Mouse (Mus musculus): ENCODE measurements around the gene Gramd1c. TPM values are rescaled to one million over a fixed set of nuclear protein-coding genes. Genes with fewer than 3 reads are reported as not detected.

Gene Gramd1c
- polyA plus RNA-seq, 1 experiment from 2014 or later = 3.0 TPM

DNA sequence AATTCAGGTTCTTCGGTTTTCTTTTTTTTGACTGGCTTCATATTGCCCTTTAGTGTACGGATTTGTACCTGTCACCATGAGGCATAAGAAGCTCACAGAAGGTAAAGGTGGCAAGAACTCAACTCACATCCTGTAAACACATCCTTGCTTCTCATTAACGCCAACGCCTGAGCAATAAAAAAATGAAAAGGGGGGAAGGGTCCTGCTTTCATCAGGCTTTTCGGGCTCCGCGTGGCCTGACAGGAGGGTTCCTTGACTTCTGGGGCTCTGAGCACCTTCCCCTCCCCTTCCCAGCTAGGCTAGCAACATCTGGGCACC, 84.2 kb downstream of the Gramd1c start:
- no peak; the same call in 1 of the 2 replicates for ATAC-seq (ENCODE audit: low FRiP score)
- peak overlapping the region; percentile 63 for H3K9ac ChIP-seq (replicated peaks)
- peak overlapping the region; percentile 75 for H3K4me3 ChIP-seq (replicated peaks)
- H3K9me3 ChIP-seq (replicated peaks) = no peaks in the 10 kb centered on the region
- WGBS = 15% methylated on average over 7 of the region's 7 CpGs
- H3K4me1 ChIP-seq = peaks cover 9% of the 10 kb centered on the region; the same call in 1 of the 2 replicates
- H3K27ac ChIP-seq (replicated peaks) = no peak overlapping the region
- no peaks in the 10 kb centered on the region for H3K36me3 ChIP-seq
- H3K27me3 ChIP-seq (replicated peaks) = peaks cover 3% of the 10 kb centered on the region; the same call in 1 of the 2 replicates
- H3K4me2 ChIP-seq = peak overlapping the region; percentile 99

DNA sequence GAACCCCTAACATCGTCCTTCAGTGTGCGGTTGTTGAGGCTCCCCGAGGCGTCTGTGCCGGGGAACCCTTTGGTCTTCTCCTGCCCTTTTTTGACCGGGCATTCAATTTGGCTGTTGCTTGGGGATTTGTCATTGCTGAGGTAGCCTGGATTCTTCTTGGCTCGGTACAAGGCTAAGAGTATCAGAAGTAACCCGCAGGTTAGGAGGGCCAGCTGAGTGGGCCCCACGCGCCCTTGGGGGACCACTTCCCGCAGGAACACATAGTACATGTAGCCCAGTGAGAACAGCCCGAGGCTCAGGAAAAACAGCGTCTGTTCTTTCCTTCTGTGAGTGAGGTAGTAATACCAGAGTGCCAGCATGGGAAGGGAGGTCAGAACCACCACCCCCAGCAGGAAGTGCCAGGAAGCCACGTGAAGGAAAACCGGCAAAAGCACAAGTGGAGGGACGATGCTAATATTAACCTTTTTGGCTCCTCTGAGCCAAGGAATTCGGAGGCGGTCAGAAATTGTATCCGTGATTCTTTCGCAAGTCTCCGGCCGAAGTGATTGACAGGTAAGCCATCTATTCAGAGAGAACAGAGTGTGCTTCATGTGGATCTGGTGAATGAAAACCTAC, 89.4 kb downstream of the Gramd1c start:
- no peak for ATAC-seq (ENCODE audit: low FRiP score)
- WGBS = 90% methylated on average over 22 of the region's 22 CpGs
- H3K9ac ChIP-seq (replicated peaks) = no peak overlapping the region
- H3K9me3 ChIP-seq (replicated peaks) = no peaks in the 10 kb centered on the region
- H3K36me3 ChIP-seq = peaks cover 4% of the 10 kb centered on the region; the same call in 1 of the 2 replicates
- H3K4me1 ChIP-seq = peaks cover under 1% of the 10 kb centered on the region; the same call in 1 of the 2 replicates
- no peak overlapping the region for H3K4me2 ChIP-seq
- H3K4me3 ChIP-seq (replicated peaks) = no peak overlapping the region
- no peak overlapping the region for H3K27ac ChIP-seq (replicated peaks)
- no peaks in the 10 kb centered on the region; the same call in 1 of the 2 replicates for H3K27me3 ChIP-seq (replicated peaks)

DNA sequence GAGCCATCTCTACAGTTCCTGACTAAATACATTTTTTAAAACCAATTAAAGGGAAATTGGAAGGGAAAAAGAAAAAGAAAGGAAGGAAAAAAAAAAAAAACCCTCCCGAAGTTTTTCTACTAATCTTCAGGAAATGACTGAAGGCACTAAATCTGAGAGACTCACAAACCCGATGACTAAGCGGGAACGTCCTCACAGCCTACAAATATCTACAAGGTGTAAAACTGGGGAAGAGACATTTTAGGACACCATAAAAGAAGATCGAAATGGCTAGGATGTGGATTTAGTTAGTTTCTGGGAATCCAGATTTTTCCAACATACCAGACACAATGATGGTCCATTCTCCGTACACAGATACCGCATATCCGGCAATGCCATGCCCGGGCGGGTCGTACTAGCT, 90.0 kb downstream of the Gramd1c start:
- no peak for ATAC-seq (ENCODE audit: low FRiP score)
- Histone ChIP-seq H3K9me3 (replicated peaks) (no peaks in the 10 kb centered on the region), H3K4me2 (no peak overlapping the region), H3K27me3 (replicated peaks) (no peaks in the 10 kb centered on the region; the same call in 1 of the 2 replicates), H3K4me1 (no peaks in the 10 kb centered on the region), H3K9ac (replicated peaks) (no peak overlapping the region), H3K36me3 (peaks cover 8% of the 10 kb centered on the region; the same call in 1 of the 2 replicates), H3K4me3 (replicated peaks) (no peak overlapping the region), H3K27ac (replicated peaks) (no peak overlapping the region)
- WGBS = 91% methylated on average over 11 of the region's 11 CpGs

DNA sequence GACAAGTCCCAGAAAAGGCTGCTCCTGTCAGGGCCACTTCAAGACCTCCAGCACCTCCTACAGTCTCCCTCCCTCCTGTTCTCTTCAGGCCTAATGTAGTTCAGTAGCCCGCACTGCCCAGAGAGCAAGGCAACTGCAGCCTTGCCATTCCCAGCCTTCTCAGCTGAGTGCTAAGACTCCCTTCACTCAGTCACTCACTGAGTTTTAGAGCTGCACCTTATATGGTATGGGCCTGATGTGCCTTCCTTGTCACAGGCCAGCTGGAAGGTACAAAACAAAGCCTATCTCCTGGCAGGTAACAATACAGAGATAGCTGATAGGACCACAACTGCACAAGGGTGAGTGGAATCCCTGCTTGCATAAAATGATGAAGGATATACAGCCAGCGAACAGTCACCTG, 90.8 kb downstream of the Gramd1c start:
- Histone ChIP-seq H3K4me1 (no peaks in the 10 kb centered on the region), H3K4me2 (no peak overlapping the region), H3K36me3 (peaks cover 8% of the 10 kb centered on the region; the same call in 1 of the 2 replicates), H3K9ac (replicated peaks) (no peak overlapping the region), H3K9me3 (replicated peaks) (no peaks in the 10 kb centered on the region), H3K27ac (replicated peaks) (no peak overlapping the region), H3K27me3 (replicated peaks) (no peaks in the 10 kb centered on the region; the same call in 1 of the 2 replicates), H3K4me3 (replicated peaks) (no peak overlapping the region)
- ATAC-seq (ENCODE audit: low FRiP score) = no peak
- WGBS = 97% methylated on average over 2 of the region's 2 CpGs

- WGBS = 92% methylated on average over 9 of the region's 9 CpGs
- H3K4me2 ChIP-seq = no peak overlapping the region
Measured at GRCm38 (mm10) chr16:43971741-43972140, 91.4 kb downstream of the Gramd1c start.

GRCm38 (mm10) chr16:43971189-43971588, 92.0 kb downstream of the Gramd1c start:
- Histone ChIP-seq H3K36me3 (peaks cover 8% of the 10 kb centered on the region; the same call in 1 of the 2 replicates), H3K9me3 (replicated peaks) (no peaks in the 10 kb centered on the region), H3K4me1 (0 out of 2 replicates have a peak, but pooled peaks cover 3% of the 10 kb centered on the region), H3K27me3 (replicated peaks) (no peaks in the 10 kb centered on the region), H3K4me2 (no peak overlapping the region), H3K9ac (replicated peaks) (no peak overlapping the region), H3K27ac (replicated peaks) (no peak overlapping the region), H3K4me3 (replicated peaks) (no peak overlapping the region)
- no peak for ATAC-seq (ENCODE audit: low FRiP score)
- WGBS = 95% methylated on average over 11 of the region's 11 CpGs

More at GRCm38 (mm10) chr16:43971741-43972140, 91.4 kb downstream of the Gramd1c start:
- Histone ChIP-seq H3K4me3 (replicated peaks) (no peak overlapping the region), H3K9ac (replicated peaks) (no peak overlapping the region), H3K27ac (replicated peaks) (no peak overlapping the region), H3K4me1 (no peaks in the 10 kb centered on the region), H3K9me3 (replicated peaks) (no peaks in the 10 kb centered on the region), H3K36me3 (peaks cover 8% of the 10 kb centered on the region; the same call in 1 of the 2 replicates), H3K27me3 (replicated peaks) (no peaks in the 10 kb centered on the region)
- ATAC-seq (ENCODE audit: low FRiP score) = no peak

DNA sequence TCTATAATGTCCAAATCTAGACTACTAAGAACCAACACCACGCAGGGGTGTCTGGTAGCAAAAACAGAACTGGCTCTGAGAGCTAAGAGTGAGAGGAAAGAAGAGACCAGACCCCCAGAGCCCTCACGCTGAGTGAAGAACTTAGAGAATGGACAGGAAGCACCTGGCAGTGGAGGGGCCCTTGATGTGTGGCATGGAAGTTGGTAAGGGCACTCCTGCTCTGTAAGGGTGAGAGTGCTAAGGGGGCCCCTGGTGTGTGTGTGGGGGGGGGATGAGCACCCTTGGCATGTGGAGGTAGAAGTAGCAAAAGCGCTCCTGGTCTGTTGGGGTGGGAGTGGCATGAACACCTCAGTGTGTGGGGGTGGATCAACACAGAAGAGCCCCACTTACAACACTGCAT, 92.7 kb downstream of the Gramd1c start:
- H3K9ac ChIP-seq (replicated peaks) = no peak overlapping the region
- H3K27ac ChIP-seq (replicated peaks) = no peak overlapping the region
- no peaks in the 10 kb centered on the region for H3K9me3 ChIP-seq (replicated peaks)
- 0 out of 2 replicates have a peak, but pooled peaks cover 3% of the 10 kb centered on the region for H3K4me1 ChIP-seq
- H3K4me3 ChIP-seq (replicated peaks) = no peak overlapping the region
- no peaks in the 10 kb centered on the region for H3K27me3 ChIP-seq (replicated peaks)
- ATAC-seq (ENCODE audit: low FRiP score) = no peak
- 85% methylated on average over 3 of the region's 3 CpGs for WGBS
- H3K36me3 ChIP-seq = peaks cover 8% of the 10 kb centered on the region; the same call in 1 of the 2 replicates
- no peak overlapping the region for H3K4me2 ChIP-seq

DNA sequence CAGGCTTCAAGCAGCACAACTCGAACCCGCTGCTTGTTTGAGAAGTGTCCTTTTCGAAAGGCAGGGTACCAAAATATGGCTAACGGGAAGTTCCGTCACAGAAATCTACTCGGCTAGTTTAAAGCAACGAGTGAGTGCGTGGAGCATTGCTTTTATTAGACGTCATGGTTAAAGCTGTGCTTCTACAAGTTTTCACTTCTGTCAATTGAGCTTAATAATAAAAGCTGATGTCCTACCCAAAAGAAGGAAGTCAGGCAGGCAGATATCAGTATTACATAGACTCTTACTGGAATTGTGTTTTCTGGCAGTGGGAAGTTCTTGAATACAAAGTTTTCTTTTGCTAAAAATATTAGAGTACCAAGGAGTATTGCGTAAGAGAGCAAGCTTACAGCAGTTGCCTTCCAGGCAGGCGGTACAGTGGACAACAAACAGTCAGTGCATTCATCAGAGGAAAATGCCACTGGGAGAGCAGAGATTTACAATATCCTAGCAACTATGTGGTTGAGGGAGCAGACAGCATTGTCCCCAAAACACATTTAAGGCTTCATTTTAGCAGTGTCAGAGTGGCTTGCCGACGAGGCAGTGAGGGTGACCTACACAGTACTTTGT, 97.3 kb downstream of the Gramd1c start:
- Histone ChIP-seq H3K9ac (replicated peaks) (no peak overlapping the region), H3K4me2 (no peak overlapping the region), H3K4me3 (replicated peaks) (no peak overlapping the region), H3K27me3 (replicated peaks) (no peaks in the 10 kb centered on the region), H3K27ac (replicated peaks) (peak overlapping the region; percentile 37; the same call in 1 of the 2 replicates), H3K4me1 (0 out of 2 replicates have a peak, but pooled peaks cover 5% of the 10 kb centered on the region), H3K9me3 (replicated peaks) (no peaks in the 10 kb centered on the region), H3K36me3 (peaks cover 10% of the 10 kb centered on the region; the same call in 1 of the 2 replicates)
- WGBS = 67% methylated on average over 13 of the region's 13 CpGs
- ATAC-seq (ENCODE audit: low FRiP score) = no peak

DNA sequence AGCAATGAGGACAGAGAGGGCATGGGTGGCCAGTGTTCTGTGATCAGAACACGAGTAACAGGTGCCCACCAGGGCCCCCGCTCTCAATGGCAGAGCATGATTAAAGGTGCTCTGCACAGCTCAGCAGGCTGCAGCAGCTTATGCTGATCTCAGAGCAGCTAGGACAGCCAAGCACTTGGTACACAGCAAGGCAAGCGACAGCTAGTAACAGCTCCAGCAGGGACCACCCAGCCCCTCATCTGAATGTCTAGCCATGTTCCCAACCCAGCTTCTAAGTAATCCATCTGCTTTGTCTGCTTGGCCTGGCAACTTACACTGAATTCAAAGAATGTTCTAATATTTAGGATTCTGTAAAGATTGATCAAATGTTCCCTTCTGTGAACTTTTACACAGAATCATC, 99.4 kb downstream of the Gramd1c start:
- Histone ChIP-seq H3K4me2 (no peak overlapping the region), H3K27ac (replicated peaks) (no peak overlapping the region), H3K4me3 (replicated peaks) (no peak overlapping the region), H3K4me1 (0 out of 2 replicates have a peak, but pooled peaks cover 5% of the 10 kb centered on the region), H3K36me3 (peaks cover 7% of the 10 kb centered on the region; the same call in 1 of the 2 replicates), H3K9ac (replicated peaks) (no peak overlapping the region), H3K9me3 (replicated peaks) (no peaks in the 10 kb centered on the region), H3K27me3 (replicated peaks) (no peaks in the 10 kb centered on the region)
- 85% methylated on average over 3 of the region's 3 CpGs for WGBS
- no peak for ATAC-seq (ENCODE audit: low FRiP score)

DNA sequence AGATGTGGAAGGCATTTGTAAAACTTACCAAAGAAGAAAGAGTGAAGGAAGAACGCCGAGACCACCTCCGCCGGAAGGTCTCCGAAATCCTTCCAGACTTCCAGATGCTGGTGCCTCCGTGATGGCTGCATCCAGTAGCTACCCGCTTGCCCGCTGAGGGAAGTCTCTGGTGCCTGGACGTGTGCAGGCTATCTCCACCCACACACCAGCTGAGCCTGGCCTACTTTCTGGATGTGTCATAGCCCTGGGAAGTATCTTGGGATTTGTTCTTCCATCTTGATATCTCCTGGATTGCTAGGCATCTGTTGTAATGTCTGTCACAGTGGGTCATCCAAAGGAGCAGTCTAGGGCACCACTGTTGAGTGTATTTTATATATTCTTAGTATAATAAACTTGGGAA, 99.9 kb downstream of the Gramd1c start:
- H3K4me1 ChIP-seq = 0 out of 2 replicates have a peak, but pooled peaks cover 5% of the 10 kb centered on the region
- H3K27me3 ChIP-seq (replicated peaks) = no peaks in the 10 kb centered on the region
- H3K27ac ChIP-seq (replicated peaks) = no peak overlapping the region
- no peak overlapping the region for H3K4me2 ChIP-seq
- no peak overlapping the region for H3K9ac ChIP-seq (replicated peaks)
- WGBS = 92% methylated on average over 9 of the region's 9 CpGs
- peaks cover 2% of the 10 kb centered on the region; the same call in 1 of the 2 replicates for H3K36me3 ChIP-seq
- no peak for ATAC-seq (ENCODE audit: low FRiP score)
- no peak overlapping the region for H3K4me3 ChIP-seq (replicated peaks)
- H3K9me3 ChIP-seq (replicated peaks) = no peaks in the 10 kb centered on the region

GRCm38 (mm10) chr16:43958038-43958437, 105.1 kb downstream of the Gramd1c start:
- Histone ChIP-seq H3K4me2 (no peak overlapping the region), H3K36me3 (no peaks in the 10 kb centered on the region; the same call in 1 of the 2 replicates), H3K9me3 (replicated peaks) (no peaks in the 10 kb centered on the region), H3K9ac (replicated peaks) (no peak overlapping the region), H3K4me3 (replicated peaks) (no peak overlapping the region), H3K27me3 (replicated peaks) (no peaks in the 10 kb centered on the region), H3K27ac (replicated peaks) (no peak overlapping the region), H3K4me1 (no peaks in the 10 kb centered on the region)
- WGBS = 94% methylated on average over 4 of the region's 4 CpGs
- no peak for ATAC-seq (ENCODE audit: low FRiP score)

DNA sequence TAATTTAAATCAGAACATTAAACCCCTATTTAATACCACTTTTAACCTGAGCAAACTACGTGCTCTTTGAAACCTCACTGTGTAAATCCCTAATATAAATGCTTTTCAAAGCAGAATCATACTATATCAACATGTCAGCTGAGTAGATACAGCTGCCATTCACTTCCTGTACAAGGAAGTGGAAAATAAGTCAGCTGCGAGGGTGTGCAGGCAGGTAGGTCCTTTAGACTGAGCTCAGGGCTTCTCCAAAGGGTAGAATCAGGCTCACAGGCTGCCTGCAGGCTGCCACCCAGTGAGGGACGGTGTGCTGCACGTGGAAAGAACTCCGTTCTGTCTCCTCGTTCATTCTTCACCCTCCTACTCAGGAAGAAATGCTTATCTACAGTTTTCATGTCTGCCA, 108.2 kb downstream of the Gramd1c start:
- Histone ChIP-seq H3K4me3 (replicated peaks) (no peak overlapping the region), H3K4me2 (no peak overlapping the region), H3K36me3 (no peaks in the 10 kb centered on the region; the same call in 1 of the 2 replicates), H3K27ac (replicated peaks) (no peak overlapping the region), H3K27me3 (replicated peaks) (no peaks in the 10 kb centered on the region), H3K4me1 (no peaks in the 10 kb centered on the region), H3K9me3 (replicated peaks) (no peaks in the 10 kb centered on the region), H3K9ac (replicated peaks) (no peak overlapping the region)
- WGBS = 88% methylated on average over 6 of the region's 6 CpGs
- ATAC-seq (ENCODE audit: low FRiP score) = no peak
